Mouse (Mus musculus) megakaryocyte, adult 5-6 weeks (primary cell): ENCODE data around the gene Apc2. TPM values are rescaled to one million over a fixed set of nuclear protein-coding genes. Genes with fewer than 3 reads are reported as not detected.

ENCODE experiments used
- ATAC-seq: 2 replicates; pipeline ENCODE4 v1.8.0; 2016; ENCODE audit warnings: mild to moderate bottlenecking, inconsistent platforms; ENCODE audit not compliant: poor library complexity, severe bottlenecking
- total RNA-seq, 2 experiments: library from RNA; stranded (forward) in 1 of 2; stranded (reverse) in 1 of 2; fragments of 153-499, 151-499 nt in 1 of 2; fragments of 221-1000, 200-1000 nt in 1 of 2; gene quantifications; 2 replicates each; pipeline versions ENCODE4 v1.2.3 to v1.2.4; 2015 to 2017

Gene Apc2
- total RNA-seq, 2 experiments from 2014 or later = not detected

GRCm38 (mm10) chr10:80315315-80315714 is 19.5 kb downstream of the Apc2 start:
- ATAC-seq = no peak

- no peak for ATAC-seq
Measured at GRCm38 (mm10) chr10:80316359-80316781, 20.6 kb downstream of the Apc2 start.

- ATAC-seq = peak; percentile 23; the same call in 1 of the 2 replicates
Measured at GRCm38 (mm10) chr10:80317011-80317410, 21.2 kb downstream of the Apc2 start.

- ATAC-seq = peak; percentile 82
Measured at GRCm38 (mm10) chr10:80320340-80320760, 24.6 kb downstream of the Apc2 start, which contains the start of gene 2310011J03Rik. TSS of gene 2310011J03Rik (minus strand) at chr10:80320537.

- no peak for ATAC-seq
Measured at GRCm38 (mm10) chr10:80321014-80321669, 25.4 kb downstream of the Apc2 start.

- ATAC-seq = no peak
Measured at GRCm38 (mm10) chr10:80321670-80322581, 26.1 kb downstream of the Apc2 start.

- no peak for ATAC-seq
Measured at GRCm38 (mm10) chr10:80322811-80323211, 27.0 kb downstream of the Apc2 start.

GRCm38 (mm10) chr10:80323261-80324119 is 27.7 kb downstream of the Apc2 start:
- ATAC-seq = peak; percentile 44

GRCm38 (mm10) chr10:80324120-80325037 is 28.6 kb downstream of the Apc2 start:
- no peak for ATAC-seq

- ATAC-seq = no peak
Measured at GRCm38 (mm10) chr10:80325045-80325444, 29.3 kb downstream of the Apc2 start.

GRCm38 (mm10) chr10:80329273-80330081 is 33.7 kb downstream of the Apc2 start, which contains the start of the genes Pcsk4 and Reep6:
TSS of gene Pcsk4 (minus strand) at chr10:80329498.
TSS of gene Reep6 (plus strand) at chr10:80329953.
- ATAC-seq = peak; percentile 93

GRCm38 (mm10) chr10:80330084-80330483 is 34.3 kb downstream of the Apc2 start:
- ATAC-seq = no peak

- no peak for ATAC-seq
Measured at GRCm38 (mm10) chr10:80330888-80331287, 35.1 kb downstream of the Apc2 start.

- ATAC-seq = 0 out of 2 replicates have a peak, but pooled peaks have one; percentile 16
Measured at GRCm38 (mm10) chr10:80331636-80332524, 36.1 kb downstream of the Apc2 start.

- ATAC-seq = no peak
Measured at GRCm38 (mm10) chr10:80332525-80332989, 36.8 kb downstream of the Apc2 start.

- no peak for ATAC-seq
Measured at GRCm38 (mm10) chr10:80336263-80336662, 40.5 kb downstream of the Apc2 start.

GRCm38 (mm10) chr10:80339941-80340750 is 44.4 kb downstream of the Apc2 start:
- peak; percentile 51 for ATAC-seq
